Mouse (Mus musculus): ENCODE data around the gene Abca13.
"Not testable (repeated sequence)": the region's sequence is repeated elsewhere in the genome, so short reads cannot be mapped to it uniquely, and the experiment has no call there.

Gene Abca13

DNA sequence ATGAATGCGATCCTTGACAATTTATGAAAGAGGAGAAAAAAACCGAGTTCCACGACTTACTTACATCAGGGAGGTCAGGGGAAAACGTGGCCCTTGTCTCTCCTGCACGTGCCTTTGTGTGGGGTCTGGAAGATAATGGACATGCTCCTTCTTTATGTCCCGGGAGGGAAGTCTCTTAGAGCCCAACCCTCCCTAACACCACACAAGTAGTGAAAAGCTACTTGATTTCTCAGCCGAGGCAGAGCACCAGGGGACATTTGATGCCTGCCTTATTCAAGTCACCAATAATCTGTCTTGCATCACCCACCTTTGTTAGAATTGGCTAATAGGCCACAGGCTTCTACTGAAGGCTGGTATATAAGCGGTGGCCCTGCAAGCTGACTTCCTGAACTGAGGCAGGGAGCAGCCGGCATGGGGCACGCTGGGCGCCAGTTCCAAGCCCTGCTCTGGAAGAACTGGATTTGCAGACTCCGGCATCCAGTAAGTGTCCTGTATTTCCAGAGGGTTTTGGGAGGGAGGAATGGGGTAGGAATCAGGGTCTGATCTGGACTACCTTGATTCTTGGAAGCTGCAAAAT lies at the start of gene Abca13:
Gene Abca13, plus strand, starts transcription at position 388 of the 577 bp plus-strand sequence.
- no peak for DNase-seq (ENCODE audit: low spot score)

DNA sequence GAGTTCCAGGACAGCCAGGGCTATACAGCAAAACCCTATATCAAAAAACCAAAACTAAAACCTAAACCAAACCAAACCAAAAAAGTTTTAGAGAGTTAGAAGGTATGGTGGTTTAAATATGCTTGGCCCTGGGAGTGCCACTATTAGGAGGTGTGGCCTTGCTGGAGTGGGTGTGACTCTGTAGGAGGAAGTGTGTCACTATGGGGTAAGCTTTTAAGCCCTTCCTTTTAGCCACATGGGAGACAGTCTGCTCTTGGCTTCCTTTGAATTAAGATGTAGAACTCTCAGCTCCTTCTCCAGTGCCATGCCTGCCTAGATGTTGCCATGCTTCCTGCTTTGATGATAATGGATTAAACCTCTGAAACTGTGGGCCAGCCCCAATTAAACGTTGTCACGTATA lies 46.6 kb upstream of the Abca13 start:
- no peak for DNase-seq (ENCODE audit: low spot score)

DNA sequence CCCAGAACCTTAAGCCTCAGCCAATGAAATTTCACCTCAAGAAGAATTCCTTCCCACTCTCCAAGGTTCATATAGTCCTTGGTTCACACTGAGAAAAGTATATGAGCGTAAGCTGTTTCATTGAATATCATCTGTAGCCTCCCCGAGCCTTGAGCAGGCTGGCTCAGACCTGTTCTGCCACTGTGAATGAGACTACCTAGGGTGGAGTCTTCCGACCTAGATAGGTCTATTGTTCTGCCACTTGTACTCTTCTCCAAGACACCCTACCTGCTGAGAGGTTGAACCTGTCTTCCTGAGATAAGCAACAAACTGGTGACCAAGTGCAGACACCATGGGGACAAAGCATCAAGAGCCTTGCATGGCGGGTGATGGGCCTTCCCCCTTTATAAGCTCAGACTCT lies 45.6 kb upstream of the Abca13 start:
- no peak for DNase-seq (ENCODE audit: low spot score)

DNA sequence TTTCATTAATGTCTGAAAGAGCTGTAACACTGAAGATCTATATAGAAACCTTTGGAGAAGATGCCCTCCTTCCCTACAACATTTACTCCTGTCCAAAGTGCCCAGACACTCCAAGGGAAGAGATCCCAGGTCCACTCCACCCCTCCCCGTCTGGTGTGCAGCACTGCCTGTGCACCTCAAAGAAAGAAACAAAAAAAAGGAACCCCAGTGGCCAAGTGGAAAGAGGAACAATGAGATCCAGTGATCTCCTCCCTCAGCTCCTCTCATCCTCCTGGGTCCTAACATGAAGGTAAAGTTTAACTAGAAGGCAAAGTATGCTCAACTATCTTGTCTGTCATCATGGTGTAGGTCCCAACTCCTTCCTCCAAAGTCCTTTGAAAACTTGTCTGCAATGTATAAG lies 45.1 kb upstream of the Abca13 start:
- no peak for DNase-seq (ENCODE audit: low spot score)

DNA sequence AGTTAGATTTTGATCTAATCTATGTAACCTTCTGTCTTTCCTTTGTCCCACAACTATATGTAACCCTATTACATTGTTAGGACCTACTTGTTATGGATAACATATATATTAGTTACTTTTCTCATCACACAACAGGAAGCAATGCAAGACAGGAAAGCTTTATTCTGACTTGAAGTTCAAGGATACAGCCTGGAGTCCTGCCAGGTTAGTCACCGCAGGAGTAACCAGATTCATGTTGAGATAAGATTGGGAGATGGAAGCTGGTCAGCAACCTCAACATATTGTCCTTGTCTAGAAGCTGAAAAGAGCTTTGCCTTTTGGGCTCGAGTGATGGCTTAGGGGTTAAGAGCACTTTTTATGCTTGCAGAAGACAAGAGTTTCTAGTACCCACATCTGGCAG lies 43.5 kb upstream of the Abca13 start:
- no peak for DNase-seq (ENCODE audit: low spot score)

DNA sequence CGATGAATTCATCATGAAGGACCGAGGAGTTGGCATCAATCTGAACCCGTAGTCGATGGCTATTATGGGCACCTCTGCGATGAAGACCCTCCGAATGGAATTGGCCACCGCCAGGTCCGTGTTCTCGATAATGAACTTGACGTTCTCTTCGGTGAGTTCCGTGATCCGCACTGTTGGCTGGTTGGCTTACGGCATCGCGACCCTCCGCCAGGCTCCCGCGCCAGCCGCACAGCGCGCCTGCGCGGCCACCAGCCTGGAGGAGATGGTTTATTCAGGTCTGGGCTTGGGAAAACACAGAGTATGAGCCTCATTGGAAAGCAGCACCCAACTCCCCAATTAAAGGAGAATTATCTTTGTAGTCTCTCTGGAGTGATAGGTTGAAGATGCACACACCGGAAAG lies 41.3 kb upstream of the Abca13 start:
- DNase-seq (ENCODE audit: low spot score), result not testable (repeated sequence)

DNA sequence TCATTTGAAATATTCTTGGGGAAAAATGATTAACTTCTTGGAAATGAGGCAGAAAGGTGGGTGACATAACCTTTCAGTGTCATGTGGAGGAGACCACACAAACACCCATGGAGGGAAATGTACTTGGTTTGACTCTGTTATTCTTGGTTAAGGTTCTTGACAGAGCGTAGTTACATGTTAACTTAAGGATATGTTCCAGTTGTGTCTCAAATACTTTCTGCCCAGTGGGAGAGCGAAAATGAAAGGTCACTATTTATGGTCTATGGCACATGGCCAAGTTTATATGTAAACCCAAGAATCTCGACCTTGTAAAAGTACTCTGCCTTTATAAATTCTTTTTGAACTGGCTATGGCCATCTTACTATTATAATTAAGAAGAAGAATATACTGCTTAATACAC lies 31.8 kb upstream of the Abca13 start:
- DNase-seq (ENCODE audit: low spot score), result no peak

DNA sequence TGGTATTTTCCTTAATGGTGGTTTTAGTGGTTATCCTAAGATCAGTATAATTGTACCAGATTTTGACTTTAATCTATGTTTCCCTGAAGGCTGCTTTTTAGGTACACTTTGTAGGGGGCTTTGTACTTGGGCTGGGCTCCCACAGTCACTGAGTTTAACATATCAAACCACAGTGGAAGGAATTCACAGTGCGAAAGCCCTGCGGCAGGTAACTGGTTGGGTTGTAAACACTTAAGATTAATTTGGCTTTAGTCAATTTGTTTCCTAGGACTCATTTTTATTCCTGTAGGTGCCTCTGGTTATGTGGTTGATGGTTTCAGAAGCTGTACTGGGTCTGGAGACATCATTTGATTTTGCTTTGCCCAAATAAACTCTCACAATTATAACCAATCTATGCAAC lies 24.4 kb upstream of the Abca13 start:
- no peak for DNase-seq (ENCODE audit: low spot score)

DNA sequence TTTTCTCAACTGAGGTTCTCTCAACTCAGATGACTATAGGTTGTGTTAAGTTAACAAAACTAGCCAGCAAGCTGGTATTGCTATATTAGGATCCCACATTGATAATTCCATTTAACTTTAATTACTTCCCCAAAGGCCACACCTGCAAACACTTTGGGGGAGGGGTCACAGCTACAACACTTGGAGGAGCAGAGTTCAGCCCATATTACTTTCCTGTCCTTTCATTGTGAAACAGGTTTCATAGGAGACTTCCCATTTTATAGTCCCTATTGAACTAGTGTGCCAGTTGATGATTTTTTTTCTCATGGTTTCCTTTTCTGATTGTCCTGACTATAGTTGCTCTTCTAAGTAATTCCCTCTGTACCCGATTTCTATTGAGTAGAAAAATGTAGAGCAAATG lies 10.3 kb upstream of the Abca13 start:
- no peak for DNase-seq (ENCODE audit: low spot score)

DNA sequence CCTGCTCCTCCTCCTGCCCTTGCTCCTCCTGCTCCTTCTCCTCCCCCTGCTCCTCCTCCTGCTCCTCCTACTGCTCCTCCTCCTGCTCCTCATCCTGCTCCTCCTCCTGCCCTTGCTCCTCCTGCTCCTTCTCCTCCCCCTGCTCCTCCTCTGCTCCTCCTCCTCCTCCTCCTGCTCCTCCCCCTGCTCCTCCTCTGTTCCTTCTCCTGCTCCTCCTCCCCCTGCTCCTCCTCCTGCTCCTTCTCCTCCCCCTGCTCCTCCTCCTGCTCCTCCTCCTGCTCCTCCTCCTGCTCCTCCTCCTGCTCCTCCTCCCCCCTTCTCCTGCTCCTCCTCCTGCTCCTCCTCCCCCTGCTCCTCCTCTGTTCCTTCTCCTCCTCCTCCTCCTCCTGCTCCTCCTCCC lies 2.3 kb upstream of the Abca13 start:
- not testable (repeated sequence) for DNase-seq (ENCODE audit: low spot score)

DNA sequence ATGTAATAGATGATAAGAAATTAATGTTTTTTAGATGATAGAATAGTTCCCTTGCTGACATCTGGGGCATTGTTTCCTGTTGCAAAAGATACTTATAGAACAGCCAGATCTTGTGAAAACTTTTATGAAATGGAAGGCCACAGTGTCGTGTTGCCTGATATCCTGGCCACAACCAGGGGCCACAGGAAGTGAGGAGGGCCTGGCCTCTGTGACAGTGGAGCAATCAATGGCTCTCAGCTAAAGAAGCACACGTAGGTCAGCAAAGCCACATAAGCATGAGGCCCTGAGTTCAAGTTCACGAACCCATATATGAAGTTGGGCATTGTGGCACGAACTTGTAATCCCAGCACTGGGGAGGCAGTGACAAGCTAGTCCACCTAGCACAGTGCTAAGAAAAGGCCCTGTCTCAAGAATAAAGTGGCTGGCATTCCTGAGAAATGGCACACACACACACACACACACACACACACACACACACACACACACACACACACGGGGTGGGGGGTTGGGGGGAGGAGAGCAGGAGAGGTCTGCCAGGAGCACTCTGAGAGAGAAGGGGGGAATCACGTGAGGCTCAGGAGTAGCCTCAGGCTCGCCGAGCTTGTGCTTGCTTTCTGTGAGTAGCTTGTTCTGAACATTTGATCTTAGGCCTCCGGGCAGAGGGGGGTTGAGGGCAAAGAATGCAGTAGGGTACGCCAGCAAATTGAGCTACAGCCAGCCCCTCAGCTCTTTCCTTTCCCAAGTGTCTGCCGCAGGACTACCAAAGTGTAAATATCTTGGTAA lies 779 bp upstream of the Abca13 start:
- no peak for DNase-seq (ENCODE audit: low spot score)

DNA sequence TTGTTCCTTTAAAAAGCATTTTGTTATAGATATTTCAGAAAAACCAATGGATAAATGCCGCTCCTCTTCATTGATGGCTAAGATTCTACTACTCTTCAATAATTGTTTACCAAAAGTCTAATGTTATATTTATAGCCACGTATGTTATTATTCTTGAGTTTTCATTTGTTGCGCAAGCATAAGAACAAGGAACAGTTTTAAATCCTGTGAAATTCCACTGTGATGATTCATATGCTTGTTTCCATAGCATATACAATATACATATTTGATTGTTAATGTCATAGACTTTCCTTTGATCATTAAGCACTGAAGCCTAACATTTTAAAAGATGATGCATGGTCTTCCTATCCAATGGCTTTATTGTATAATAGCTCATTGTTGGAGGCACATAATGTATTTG lies 3.1 kb downstream of the Abca13 start:
- DNase-seq (ENCODE audit: low spot score), result no peak

DNA sequence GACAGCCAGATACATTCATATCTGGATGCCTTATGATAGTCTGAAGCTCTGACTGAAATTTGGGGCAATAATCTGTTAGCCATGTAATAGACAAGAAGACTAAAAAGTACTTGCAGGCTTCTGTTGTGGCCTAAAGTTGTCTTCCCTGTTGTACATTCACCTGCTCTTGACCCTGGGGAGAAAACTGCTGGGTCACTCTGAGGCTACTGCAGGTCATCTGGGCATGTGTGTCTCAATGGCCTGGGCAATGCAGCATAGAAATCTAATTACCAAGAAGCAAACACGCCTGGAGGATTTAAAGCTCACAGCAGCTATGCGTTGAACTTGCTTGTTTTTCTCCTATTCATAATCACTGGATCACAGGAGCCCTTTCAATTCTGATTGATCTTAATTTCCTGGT lies 8.1 kb downstream of the Abca13 start:
- DNase-seq (ENCODE audit: low spot score), result no peak

DNA sequence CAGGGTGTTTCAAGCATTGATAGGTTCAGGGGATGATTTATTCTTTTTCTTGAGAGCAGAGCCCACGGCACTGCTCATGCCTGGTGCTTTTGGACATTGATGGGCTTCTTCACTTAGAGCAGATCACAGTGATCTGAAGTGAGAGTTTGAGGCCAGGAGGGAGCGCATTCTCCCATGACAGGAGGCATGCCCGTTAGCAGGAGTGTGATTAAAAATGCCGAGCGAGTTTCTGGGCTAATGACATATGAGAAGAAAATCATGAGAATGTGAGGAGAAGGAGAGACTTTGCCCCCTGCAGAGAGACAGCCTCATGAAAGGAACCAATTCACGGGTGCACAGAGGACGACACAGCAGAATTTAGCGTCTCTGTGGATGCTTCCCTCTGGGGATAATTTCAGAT lies 19.0 kb downstream of the Abca13 start:
- no peak for DNase-seq (ENCODE audit: low spot score)

DNA sequence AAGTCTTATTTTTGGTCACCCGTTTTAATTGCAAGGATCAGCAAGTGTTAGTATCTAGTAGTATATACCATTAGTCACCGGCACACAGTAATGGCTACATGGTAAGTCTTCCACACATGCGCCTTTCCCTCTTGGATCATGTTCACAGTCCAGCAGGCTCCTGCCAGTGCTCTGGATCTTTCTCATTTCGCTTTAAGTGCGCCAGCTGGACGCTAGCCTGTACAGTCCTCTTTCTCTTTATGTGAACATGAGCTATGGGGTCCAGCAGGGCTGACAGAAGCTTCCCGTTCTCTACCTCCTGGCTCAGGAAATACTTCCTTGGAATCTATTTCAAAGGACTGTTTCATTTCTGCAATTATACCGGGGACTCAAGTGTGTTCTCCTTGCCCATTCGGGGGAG lies 21.8 kb downstream of the Abca13 start:
- DNase-seq (ENCODE audit: low spot score), result no peak

DNA sequence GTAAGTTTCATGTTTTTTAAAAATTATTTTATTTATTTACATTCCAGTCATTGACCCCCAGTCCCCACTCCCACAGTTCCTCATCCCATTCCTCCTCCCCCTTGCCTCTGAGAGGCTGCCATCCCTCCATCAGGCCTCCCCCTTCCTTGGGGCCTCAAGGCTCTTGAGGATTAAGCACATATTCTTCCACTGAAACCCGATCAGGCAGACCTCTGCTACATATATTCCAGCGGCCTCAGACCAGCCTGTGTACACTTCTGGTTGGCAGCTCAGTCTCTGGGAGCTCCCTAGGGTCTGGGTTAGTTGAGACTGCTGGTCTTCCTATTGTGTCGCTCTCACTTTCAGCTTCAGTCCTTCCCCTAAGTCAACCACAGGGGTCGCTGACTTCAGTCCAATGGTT lies 24.5 kb downstream of the Abca13 start:
- DNase-seq (ENCODE audit: low spot score), result no peak

DNA sequence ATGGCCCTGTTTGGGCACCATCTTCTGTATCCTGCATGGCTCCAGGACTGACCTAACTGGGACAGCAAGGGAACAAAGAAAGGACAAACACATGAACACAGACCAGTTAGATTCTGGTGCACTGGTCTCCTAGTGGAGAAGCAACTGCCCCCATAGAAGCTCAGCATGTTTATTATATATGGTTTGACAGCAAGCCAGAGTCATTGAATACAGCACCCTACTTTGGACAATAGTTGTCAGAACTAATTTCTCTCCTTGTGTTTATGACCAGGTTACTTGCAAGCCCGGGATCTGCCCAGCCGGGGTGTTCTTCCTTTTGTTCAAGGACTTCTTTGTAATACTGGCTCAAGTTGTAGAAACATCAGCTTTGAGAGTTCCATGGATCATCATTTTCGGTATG lies 28.8 kb downstream of the Abca13 start:
- no peak for DNase-seq (ENCODE audit: low spot score)

DNA sequence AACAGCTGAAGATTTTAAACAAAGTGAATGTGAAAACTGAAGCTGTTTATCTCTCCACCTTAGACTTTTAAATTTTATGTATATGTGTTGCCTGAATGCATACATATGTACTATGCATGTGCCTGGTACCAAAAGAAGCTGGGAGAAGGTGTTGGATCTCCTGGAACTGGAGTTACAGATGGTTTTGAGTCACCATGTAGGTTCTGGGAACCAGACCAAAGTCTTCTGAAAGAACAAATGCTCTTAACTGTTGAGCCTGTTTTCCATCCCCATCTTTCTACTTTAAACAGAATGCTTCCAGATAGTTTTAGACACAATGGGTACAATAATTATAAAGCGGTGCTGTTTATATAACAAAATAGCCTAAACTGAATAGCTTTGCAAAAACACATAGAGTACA lies 29.9 kb downstream of the Abca13 start:
- DNase-seq (ENCODE audit: low spot score), result no peak

DNA sequence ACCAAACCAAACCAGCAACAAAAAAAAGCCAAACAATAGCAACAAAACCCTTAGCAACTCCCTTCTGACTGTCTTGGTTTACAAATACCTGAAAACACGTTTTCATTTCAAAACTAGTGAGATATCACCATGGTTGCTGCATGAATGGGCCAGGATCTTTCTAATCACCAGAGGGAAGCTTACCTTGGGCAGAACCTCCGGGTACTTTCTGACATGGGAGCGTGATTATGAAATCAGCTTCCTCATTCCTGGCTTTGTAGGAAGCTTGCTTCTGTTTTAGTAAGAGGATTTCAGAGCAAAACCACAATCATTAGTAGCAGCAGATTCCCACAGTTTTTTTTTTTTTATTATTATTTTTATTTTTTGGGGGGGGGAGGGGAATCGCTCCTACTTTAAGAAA lies 34.7 kb downstream of the Abca13 start:
- DNase-seq (ENCODE audit: low spot score), result no peak

DNA sequence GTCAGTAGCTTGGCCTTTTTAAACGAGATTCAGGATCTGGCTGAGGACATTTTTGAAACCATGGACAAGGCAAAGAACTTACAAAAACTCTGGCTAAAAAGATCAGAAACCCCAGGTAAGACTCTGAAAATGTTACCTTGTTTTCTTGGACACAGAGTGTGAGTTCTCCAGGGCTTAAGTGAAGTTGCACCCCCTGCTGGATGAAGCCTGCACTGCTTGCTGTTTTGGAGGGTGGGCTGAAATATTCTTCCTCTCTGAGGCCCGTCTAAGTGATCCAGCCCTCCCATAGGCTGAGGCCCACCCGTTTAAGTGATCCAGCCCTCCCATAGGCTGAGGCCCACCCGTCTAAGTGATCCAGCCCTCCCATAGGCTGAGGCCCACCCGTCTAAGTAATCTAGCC lies 57.9 kb downstream of the Abca13 start:
- DNase-seq (ENCODE audit: low spot score), result not testable (repeated sequence)

DNA sequence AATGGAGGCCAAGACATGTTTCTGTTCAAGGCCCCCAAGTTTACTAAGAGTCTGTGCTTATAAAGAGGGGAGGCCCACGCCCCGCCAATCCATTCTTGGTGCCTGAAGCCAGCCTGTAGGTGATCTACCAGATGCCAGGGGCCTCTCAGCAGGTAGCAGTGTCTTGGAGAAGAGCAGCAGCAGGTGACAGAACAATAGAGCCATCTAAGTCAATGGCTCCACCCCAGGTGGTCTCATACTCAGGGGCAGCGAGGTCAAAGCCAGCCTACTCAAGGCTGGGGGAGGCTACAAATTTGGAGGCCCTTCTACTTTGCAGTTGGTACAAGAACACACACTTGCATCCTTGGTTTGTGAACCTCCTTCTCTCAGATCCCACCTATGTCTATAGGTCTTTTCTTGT lies 71.3 kb downstream of the Abca13 start:
- not testable (repeated sequence) for DNase-seq (ENCODE audit: low spot score)

DNA sequence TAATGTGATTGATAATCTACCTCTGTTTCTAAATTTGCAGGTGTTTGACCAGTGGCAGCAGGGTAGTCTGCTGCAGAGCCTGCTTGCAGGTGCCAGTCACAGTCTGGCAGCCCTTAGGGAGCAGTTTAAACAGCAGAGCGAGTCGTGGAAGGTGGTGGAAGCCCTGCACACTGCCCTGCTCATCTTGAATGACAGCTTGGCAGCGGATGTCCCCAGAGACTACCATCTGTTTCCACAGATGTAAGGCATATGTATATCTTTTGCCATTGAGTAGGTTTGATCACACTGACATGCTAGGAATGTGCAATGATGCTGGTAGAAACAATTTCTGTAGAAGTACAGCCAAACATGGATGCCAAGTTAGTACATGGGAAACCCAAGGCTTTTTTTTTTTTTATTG lies 77.3 kb downstream of the Abca13 start:
- no peak for DNase-seq (ENCODE audit: low spot score)

DNA sequence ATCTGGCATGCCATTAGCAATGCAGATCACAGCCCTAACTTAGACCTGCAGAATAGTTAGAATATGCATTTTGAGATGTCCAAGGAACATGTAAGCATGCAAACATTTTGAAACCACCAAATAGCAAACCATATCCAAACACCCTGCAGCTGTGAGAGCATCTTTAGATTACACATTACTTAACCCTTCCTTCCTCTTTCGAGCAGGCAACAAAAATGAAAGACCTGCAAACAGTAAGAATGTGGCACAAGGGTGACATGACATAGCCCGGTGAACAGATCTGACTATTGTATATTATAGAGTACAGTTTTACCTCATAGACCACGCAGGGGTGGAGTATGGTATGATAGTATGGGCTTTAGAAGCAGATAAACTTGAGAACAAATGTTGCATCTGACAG lies 93.5 kb downstream of the Abca13 start:
- no peak for DNase-seq (ENCODE audit: low spot score)

DNA sequence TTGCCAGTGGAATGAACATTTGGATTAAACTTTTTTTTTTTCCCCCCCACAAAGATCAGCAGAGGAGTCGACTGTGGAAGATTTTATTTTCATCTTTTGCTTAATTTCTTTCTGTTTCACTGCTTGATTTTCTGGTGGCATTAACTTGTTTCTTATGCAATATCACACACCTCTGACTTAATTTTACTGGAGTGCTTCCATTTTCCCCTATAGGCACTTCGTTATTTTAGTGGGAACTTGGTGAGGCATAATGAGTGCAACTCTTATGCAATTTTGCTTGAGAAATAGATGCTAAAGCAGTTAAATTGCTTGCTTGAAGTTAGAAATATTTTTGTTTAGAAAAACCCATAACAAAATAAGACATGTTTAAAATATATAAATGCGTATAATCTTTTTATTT lies 94.0 kb downstream of the Abca13 start:
- no peak for DNase-seq (ENCODE audit: low spot score)
